Mouse (Mus musculus) ovary, adult 18-20 months (tissue): Measurements from ENCODE around the gene Ogfod3.

Source experiments
- DNase-seq: peaks from one replicate; pipeline ENCODE4 v3.0.0; 2022; ENCODE audit warnings: low spot score, mixed read lengths

The Ogfod3 gene

DNA sequence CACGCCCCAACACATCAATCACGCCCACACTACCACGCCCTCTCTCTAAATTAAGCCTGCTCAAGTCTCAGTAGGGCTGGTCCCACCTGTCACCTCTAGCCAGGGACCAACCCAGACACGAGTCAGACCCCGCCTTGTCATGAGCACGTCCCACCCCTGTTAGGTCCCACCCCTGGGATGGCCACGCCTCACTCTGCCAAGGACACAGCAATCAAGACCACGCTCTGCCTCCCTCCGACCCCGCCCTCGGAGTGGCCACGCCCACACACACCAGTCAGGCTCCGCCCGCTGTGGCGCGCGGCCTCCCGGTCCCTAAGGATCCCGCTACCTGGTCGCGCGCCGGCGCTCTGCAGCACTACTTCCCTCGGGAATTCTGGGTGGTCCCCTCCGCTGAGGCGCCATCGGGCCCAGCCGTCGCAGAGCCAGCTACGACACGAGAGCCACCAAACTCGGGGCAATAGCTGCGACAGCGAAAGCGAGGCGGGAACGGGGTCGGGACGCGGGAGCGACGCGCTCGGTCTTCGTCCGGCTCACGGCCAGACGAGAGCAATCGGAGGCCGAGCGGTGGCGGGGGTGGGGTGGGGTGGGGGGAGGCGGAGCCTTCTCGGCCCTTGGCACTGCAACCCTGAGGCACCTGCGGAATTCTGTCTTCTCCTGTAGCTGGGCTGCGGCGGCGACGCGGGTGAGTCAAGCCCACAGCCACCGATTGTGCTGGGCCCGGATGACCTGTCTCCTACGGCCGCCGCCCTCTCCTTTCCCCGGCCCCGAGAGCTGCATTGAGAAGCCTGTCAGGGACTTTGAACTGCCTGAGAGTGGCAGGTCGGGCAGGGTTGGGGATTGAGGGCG is at the start of gene Ogfod3, which contains the start of gene Hexdc:
Gene Ogfod3, minus strand, starts transcription at position 551 of the 846 bp plus-strand sequence.
Gene Hexdc, plus strand, starts transcription at position 273 of the 846 bp plus-strand sequence.
- DNase-seq, result peak; percentile 89

DNA sequence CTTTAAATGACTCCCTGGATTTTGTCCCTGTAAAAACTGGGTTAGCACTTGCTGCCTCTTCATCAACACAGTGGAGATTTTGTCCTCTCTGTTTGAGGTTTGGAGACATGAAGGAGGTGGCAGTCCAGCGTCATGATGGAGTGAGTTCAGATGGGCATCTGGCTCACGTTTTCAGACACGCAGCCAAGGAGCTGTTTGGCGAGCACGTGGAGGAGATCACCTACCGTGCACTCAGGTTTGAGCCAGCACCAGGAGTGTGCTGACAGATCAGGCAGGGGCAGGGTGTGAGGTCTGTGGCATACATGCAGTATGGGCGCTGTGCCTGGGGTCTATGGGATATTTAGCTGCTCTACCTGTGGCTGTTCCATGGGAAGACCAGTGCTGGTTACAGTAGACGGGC is 45.7 kb upstream of the Ogfod3 start:
- DNase-seq, result no peak

DNA sequence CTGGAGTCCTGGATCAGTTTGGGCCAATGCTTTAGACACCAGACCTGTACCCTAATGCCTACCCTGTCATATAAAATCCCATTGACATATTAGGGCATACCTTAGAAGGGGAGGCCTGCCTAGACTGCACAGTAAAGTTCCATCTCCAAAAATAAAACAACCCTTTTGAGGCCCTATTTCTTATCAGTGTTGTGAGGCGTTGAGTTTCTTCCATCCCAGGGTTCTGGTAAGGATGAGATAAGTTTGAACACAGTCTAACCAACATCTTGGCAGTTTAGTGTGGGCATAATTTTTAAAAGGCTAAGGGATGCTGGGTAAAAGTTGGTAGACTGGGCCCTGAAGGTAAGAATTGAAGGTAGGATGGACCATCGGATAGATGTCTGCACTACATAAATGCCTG is 35.2 kb upstream of the Ogfod3 start:
- DNase-seq, result no peak

DNA sequence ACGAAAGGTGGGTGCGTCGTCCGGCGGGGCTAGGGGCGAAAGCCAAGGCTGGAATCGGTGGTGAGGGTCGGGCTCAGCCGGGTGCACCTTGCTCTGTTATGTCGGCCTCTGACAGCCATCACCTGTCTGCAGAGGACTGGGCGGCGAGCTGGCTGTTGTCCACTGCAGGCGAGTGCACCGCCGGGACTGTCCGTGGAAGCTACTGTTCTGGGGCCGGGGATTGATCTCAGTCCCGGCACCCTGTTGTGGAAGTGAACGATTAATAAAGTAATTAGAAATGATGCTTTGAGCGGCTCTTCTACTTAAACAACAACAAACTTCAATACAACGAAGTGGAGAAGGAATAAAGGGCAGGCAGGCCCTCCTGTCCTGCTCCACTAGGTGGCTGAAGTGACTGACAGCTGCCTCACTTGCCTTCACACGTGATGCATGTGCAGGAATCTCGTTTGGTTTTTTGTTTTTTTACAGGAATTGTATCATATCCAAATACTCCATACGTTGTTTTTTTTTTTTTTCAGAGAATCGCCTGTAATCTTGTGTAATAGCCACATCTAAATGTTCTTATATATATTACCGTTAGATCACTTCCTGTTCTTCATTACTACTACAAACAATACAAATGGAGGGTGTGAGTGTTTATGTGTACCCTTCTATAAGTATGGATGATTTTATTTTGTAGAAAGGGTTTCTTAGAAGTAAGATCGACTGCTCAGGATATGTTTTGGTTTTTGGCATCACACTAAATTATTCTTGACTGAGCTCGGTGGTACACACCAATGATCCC is 33.0 kb upstream of the Ogfod3 start:
- no peak for DNase-seq

DNA sequence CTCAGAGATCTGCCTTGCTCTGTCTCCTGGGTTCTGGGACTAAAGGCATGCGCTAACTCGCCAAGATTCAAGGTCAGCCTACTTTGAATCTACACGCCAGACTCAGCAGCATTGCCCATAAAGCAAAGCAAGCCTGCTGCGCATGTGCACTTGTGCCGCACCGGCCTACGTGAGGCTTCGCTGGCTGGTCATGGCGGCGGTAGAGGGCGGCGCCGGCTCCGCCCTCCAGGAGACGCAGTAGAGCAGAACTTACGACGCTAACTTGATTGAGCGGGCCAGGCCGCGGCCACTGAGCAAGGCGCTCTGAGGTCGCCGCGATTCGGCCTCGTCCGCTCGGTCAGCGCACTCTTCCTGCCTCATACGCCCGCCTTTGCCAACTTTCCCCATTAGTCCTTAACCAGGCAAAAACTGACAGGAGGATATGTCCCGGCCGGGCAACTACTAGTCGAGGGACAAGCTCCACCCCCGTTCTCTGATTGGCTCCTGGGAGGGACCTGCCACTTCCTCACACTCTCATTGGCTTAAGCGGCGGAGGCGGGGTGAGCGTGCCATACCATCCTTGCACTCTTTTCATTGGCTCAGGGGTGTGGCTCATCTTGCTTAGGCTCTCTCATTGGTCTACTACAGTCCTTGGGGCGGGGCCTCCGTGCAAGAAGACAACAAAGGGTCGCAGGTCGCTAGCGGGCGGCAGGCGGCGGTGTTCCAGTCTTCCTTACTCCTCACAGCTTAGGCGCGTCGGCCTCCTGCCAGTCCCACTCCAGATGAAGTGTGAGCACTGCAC is 32.2 kb upstream of the Ogfod3 start, which contains the start of gene Narf:
Gene Narf, plus strand, starts transcription at position 690 of the 781 bp plus-strand sequence.
- DNase-seq, result peak; percentile 100

DNA sequence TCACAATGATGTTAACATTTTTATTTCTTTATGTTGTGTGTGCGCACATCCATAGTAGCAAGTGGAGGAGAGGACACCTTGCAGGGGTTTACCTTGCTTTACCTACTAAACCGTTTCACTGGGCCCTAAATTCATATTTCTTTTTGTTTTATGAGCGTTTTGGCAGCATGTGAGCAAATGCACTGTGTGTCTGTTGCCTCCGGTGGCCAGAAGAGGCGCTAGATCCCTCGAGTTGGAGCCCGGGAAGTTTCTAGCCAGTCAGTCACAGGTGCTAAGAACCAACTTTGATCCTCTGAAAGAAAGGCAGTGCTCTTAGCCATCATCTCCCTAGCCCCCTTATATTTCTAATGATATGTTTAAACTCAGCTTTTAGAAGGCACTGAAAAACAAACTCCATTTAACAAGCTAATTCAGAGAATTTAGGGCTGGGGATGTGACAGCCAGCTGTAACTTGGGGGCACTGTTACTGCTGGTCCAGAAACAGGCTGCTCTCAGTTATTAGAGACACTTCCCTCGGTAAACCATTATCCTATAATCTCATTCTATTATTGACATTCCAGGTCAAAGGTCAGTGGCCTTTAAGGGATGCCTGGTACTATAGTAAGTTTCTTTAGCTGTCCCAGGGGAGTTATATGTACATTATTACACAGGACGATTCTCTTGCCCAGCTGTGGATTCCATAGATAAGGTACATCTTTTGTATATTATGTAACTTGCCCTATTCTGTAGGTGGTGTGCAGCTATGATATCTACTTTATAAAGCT is 31.1 kb upstream of the Ogfod3 start:
- DNase-seq, result no peak

DNA sequence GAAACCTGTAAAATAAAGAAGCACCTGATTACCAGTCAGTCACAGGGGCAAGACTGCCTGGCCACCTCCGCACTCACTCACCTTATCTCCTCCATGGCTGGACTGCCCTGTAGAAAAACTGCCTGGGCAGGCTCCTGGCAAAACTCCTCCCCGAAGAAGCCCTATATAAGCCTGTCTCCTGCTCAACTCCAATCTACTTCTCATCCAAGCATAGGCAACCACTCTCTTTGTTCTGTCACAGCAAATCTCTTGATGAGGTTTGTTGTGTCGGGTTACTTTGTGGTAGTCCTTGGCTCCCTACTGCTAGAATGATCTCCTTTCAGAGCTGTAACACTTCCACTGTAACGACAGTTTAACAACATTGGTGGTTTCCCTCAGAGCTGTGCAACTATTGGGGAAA is 28.2 kb upstream of the Ogfod3 start:
- DNase-seq, result no peak

DNA sequence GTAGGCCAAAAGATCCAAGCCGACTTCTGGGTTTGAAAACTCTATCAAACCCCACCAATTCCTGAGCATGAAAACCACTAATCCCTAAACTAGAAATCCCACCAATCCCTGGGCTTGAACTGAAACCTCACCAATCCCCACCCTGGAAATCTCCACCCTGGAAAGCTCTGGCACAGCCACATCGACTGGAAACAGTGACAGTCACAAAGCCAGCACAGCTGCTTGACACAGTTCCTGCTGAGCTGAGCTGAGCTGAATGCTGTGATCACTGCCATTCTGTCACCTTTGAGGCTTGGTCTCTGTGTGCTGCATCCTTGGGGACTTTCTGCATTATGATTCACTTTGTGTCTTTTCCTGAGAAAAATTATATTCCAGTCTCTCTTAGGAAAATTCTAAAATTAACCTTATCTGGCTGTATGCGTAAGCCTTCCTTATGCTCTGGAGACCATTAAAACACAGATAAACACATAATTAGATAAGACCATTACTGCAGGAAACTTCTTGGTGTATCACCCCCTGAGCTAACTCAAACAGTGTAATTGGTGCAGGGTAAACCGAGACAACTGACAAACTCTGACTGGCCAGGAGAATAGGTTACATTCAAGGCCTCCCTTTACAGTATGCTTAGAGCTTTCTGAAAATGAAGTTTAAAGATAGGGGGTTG is 27.2 kb upstream of the Ogfod3 start:
- DNase-seq, result no peak

DNA sequence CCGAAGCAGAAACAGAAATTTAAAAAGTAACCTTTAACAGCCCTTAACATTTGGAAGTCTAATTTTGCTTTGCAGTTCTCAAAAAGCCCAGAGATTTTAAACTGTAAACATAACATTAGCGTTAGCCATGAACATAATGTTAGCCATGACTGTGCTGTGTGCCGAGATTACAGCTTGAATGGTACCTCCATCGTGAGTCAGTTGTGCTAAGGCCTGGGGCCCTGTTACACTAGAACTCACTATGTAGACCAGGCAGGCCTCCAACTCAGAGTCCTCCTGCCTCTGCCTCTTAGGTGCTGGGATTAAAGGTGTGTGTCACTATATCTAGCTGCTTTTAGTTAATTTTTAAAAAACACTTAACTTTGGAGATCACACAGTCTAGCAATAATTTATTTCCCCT is 26.7 kb upstream of the Ogfod3 start:
- no peak for DNase-seq

DNA sequence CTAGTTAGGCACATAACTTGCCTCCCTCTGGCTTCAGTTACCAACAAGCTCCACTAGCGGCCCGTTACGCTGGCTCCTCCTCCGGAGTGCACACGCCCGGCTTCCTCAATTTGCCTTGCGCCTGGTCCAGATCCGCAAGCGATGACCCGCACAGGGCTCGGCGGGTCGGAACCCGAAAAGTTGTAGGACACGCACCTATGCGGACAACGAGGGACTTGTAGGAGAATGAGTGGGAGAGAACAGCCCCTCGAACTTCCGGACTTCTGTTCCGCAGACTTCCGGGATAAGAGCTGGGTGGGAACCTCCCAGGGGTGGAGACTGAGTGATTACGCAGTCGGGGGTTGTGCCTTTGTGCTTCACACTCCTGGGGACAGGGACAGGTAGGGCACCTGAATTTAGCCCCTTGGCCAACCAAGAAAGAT is 24.5 kb upstream of the Ogfod3 start, which contains the start of gene Cybc1:
Gene Cybc1, minus strand, starts transcription at position 305 of the 422 bp plus-strand sequence.
- peak; percentile 54 for DNase-seq

DNA sequence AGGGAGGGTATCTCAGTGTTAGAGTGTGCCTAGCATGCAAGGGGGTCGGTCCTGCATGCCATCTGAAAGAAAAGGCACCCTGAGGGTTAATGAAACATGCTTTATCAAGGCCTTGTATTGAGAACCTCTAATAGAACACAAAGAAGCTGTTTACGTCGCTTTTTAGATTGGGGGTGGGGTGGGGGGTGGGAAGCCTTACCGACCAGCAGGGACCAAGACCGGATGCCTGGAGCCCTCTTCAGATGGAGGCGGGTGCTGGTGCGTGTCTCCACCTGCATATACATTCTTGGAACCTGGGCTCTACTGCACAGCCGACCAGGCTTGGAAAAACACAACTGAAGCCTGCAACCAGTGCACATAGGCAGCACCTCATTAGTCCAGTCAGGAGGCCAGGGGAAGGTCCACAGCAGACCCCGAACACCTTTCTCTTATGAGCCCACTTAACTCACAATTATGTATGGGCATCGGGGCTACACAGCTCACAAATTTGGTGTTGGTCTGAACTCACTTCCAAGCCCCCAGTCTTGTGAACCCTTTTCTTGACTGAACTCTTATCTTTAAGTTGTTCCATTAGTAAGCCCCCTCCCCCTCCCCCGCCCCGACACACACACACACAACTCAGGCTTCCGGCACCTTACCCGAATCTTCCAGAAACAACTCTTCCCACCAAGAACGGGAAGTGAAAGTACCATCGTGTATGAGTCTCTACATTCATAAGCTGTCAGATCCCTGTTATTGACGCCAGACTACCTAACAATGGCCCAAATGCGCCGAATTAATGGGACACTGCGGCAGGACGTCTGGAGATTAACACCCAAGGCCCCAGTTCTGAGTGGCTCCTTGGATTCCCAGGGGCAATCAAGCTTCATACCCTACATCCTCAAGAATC is 23.9 kb upstream of the Ogfod3 start:
- DNase-seq, result no peak

DNA sequence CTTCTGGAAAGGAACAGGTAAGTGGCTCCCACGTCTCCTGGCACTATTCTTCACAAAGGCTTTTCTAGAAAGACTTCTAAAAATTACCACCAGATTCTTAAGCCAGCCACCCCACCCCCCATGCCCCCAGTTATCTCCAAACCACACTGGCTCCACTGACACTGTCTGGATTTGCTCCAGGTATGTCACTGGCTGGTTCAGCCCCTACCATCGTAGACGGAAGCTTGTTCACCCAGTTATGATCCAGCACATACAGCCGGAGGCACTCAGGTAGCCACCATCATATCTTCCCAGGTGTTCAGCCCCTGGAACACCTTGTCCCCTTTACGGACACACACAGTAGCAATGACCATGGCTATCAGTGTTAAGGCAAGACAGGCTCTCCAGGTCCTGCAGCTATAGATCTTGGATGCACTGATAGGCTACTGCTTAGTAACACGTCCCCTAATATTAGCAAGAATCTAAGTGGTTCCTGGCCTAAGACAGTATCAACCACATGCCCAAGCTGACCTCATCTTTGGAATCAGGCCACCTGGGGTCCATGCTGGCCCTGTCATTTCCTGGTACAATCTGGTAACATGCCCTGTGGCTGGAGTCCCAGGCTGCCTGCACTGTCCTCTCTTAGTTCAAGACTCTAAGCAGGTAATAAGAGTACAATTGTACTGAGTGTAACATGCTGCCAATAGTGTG is 17.0 kb upstream of the Ogfod3 start:
- no peak for DNase-seq

DNA sequence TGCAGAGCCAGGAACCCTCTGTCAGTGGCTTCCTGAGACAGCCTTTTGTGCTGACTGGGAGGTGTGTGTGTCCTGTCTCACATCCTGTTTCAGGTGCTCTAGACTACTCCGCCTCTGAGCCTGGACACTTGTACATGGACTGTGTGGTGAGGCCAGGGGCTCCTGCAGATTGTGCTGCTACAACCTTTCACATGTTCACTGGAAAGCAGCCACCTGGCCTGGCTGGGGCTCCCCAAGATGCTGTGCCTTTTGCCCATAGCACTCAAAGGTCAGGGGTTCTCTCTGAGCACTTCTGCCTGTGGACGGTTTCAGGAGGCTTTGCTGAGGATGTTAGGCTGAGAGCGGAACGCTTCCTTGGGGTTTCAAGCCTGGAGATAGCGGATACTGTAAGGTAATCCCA is 16.3 kb upstream of the Ogfod3 start:
- DNase-seq, result no peak

DNA sequence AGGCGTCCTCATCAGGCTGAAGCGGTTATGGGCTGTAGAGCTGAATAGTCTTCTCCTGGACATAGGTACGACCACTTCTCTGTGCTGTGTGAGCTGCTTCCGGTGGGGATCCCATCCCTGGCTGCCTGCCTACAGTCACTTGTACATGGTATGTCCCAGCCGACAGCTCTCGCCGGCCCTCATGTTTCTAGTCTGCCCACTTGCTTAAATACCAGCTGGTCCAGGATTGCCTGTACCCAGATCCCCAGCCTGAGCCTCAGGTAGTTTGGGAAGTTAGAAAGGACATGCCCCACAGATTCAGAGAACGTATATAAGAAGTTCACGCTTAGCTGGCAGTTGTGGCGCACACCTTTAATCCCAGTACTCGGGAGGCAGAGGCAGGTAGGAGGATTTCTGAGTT is 15.3 kb upstream of the Ogfod3 start:
- DNase-seq, result no peak

DNA sequence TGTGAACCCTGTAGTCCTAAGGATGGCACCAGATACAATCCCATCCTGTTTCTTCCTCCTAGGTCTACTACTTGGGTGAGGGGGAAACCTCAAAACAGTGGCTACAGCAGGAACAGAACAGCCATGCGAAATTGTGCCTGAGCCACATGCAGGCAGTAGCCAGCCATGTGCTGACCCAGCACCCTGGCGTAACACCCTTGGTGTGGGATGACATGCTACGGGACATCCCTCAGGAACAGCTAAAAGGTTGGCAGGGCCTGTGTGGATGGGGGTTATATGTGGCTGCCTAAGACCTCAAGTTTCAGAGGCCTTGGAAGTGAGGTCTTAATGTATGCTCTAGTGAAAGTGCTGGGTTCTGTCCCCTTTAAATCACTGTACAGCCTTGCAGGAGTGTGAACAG is 12.3 kb upstream of the Ogfod3 start:
- DNase-seq, result no peak

DNA sequence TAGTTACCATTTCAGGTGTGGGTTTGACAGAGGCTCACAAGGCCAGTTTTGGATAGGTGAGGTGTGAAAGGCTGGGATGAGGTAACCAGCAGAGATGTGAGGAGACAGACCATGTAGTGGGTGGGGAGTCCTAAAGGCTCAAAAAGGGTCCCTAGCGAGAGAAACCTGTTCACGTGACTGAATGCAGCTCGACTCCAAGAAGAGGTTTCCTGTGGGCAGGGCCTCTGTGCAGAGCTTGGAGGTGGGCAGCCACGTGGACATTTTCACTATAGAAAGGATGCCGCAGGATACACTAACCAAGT is 701 bp downstream of the Ogfod3 start:
- no peak for DNase-seq

DNA sequence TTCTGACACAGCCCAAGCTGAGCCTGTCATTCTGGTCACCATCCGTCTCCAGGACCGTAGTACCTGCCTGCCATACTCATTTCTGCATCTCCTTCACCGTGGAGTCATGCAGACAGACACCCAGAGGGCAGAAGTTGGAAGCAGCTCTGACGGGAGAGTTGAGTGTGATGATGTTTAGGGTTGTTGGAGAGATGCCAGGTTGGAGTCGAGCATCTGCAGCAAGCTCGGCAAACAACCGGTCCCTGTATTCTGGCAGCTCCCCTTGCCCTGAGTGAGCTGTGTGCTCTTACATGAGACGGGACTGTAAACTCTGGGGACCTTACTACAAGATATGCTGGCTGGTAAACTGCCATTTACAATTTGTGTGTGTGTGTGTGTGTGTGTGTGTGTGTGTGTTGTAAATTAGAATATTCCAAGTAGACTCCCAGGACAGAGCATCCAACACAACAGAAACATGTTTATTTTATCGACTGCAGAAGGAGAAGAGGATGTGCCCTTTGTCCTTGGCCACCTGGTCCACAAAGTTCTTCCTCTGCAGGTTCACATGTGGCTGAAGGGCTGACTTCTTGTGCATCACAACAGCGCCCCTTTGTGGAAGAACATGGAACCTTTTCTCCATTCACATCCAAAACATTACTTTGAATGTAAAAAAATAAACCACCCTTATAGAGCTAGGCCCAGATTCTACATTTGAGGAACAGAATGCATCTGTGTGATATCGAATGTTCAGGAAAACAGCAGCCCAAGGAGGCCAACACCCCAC is 2.9 kb downstream of the Ogfod3 start:
- DNase-seq, result no peak

DNA sequence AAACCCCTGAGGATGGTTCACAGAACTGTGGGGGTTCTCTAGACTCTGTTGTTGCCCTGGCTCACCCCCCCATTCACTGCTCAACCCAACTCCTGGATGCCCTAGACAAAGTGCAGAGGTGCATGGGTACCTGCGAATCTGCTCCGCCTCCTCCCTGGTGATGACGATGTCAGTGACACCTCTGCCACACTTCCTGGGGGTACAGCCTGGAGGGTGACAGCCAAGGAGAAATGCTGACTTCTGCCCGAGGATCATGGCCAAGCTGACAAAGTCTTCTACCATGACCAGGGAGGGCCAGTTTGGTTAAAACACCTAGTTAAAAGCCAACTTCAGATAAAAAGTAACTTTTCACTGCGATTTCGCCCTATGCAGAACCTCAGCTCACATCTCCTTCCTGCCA is 3.7 kb downstream of the Ogfod3 start:
- DNase-seq, result no peak

DNA sequence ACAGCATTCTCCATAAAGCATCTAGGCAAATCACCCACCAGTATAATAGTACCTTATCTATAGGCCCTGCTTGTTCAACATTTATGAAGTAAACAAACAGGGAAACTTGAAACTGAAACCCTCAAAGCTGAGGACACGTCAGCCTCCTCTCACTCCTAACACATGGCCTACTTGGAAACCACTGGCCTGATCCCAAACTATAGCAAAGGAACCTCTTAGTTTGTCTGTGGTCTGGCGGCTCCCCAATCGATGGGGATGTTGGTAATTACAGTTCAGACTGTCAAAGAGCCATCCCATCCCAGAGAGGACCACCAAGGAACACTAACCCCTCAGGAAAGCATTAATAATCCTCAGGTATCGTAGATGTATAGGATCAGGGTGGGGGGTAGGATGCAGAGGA is 4.7 kb downstream of the Ogfod3 start:
- no peak for DNase-seq
